16 mouse cellular contexts compared by ENCODE assay signal in the genomic region with DNA sequence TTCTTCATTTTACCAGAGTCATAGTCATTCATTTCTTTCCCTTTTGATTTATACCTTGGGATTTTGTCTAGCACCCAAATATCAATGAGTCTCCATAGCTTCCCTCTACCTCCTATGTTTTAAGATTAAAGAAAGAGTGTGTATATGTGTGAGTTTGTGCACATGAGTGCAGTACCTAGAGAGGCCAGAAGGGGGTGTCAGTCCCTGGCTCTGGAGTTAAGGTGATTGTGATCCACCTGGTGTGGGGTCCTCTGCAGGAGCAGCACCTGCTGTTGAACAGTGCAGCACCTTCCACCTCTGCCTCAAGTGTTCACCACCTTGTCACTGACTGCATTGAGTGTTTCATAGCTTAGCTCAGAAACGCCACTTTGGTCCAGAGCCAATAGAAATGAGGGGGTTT. TPM values are rescaled to one million over a fixed set of nuclear protein-coding genes. Genes with fewer than 3 reads are reported as not detected.
A peak's percentile ranks its signal among the peaks of the same experiment; 100 is the strongest.
DNase-seq lines count a peak whose midpoint lies in the region; ATAC-seq and TF ChIP-seq lines count a peak whose summit lies in the region.
"Had no signal": no experiment of that assay in that cellular context is flagged by ENCODE, and none has a peak within 500 bp of the region (broad histone marks: within the 10 kb centered on the region; RNA-seq: fewer than 3 reads in every experiment).

No protein-coding gene starts in this region.

- H3K9ac ChIP-seq in intestine, postnatal 0 days (ENCODE audit: low read depth, low read length) = no peak overlapping the region
- H3K9ac ChIP-seq in intestine, embryonic 16.5 days (ENCODE audit: low read depth, low read length) = no peak overlapping the region
- no peak overlapping the region for H3K9ac ChIP-seq in lung, postnatal 0 days (replicated peaks; ENCODE audit: low read depth)
- H3K9ac ChIP-seq: heart, embryonic 15.5 days; hindbrain, embryonic 15.5 days had no signal

- H3K4me3 ChIP-seq in intestine, postnatal 0 days (ENCODE audit: low read depth, low read length) = no peak overlapping the region
- no peak overlapping the region for H3K4me3 ChIP-seq in intestine, embryonic 16.5 days (ENCODE audit: low read length)
- H3K4me3 ChIP-seq in lung, postnatal 0 days (ENCODE audit: low read depth, low read length) = no peak overlapping the region
- no peak overlapping the region for H3K4me3 ChIP-seq in small intestine, adult 2 months (ENCODE audit: low read depth, low read length)
- H3K4me3 ChIP-seq: heart, embryonic 15.5 days; hindbrain, embryonic 15.5 days had no signal

- no peaks in the 10 kb centered on the region for H3K9me3 ChIP-seq in intestine, postnatal 0 days (ENCODE audit: control insufficient read depth)
- no peaks in the 10 kb centered on the region for H3K9me3 ChIP-seq in intestine, embryonic 16.5 days (ENCODE audit: control insufficient read depth, low read length)
- no peaks in the 10 kb centered on the region for H3K9me3 ChIP-seq in lung, postnatal 0 days (ENCODE audit: low read length)
- H3K9me3 ChIP-seq: heart, embryonic 15.5 days; hindbrain, embryonic 15.5 days had no signal

- no peak for TF ChIP-seq POLR2A in small intestine, adult 2 months (IDR thresholded peaks at IDR 0.05; ENCODE audit: low read depth, low read length)

- DNase-seq in lung, postnatal 0 days (ENCODE audit: low spot score) = no peak
- DNase-seq in lung, postnatal 10 days = no peak
- peak; percentile 33 for DNase-seq in ES-CJ7 (ENCODE audit: low read depth, low spot score)
- no peak for DNase-seq in natural killer cell, adult 2 months (ENCODE audit: low spot score in 2 of 2)
- no peak for DNase-seq in adrenal gland, postnatal 14 days
- DNase-seq: cerebellum, adult 9-11 months; layer of hippocampus, adult 9-11 months; lung, adult 18-20 months; right cerebral cortex, postnatal 14 days had no signal

- H3K27ac ChIP-seq in intestine, postnatal 0 days (ENCODE audit: low read depth, low read length) = no peak overlapping the region
- H3K27ac ChIP-seq in intestine, embryonic 16.5 days (ENCODE audit: low read length) = no peak overlapping the region
- H3K27ac ChIP-seq in lung, postnatal 0 days (ENCODE audit: low read length) = no peak overlapping the region
- no peak overlapping the region for H3K27ac ChIP-seq in small intestine, adult 2 months (ENCODE audit: insufficient read depth, low read depth, low read length)
- H3K27ac ChIP-seq: heart, embryonic 15.5 days; hindbrain, embryonic 15.5 days had no signal

- H3K4me2 ChIP-seq in intestine, postnatal 0 days (replicated peaks; ENCODE audit: low read depth) = no peak overlapping the region
- H3K4me2 ChIP-seq in intestine, embryonic 16.5 days (ENCODE audit: low read depth, low read length) = no peak overlapping the region
- no peak overlapping the region for H3K4me2 ChIP-seq in lung, postnatal 0 days (replicated peaks; ENCODE audit: low read depth, low read length)
- H3K4me2 ChIP-seq: heart, embryonic 15.5 days; hindbrain, embryonic 15.5 days had no signal

- peak; percentile 58 for TF ChIP-seq CTCF in intestine, postnatal 0 days (IDR thresholded peaks at IDR 0.05; ENCODE audit: low read depth)
- TF ChIP-seq CTCF in lung, postnatal 0 days (IDR thresholded peaks at IDR 0.05) = peak; percentile 49
- TF ChIP-seq CTCF in small intestine, adult 2 months (IDR thresholded peaks at IDR 0.05; ENCODE audit: extremely low read depth, insufficient read length, insufficient replicate concordance, low read depth, low read length) = peak; percentile 54; the same call in 1 of the 2 replicates

- TF ChIP-seq EP300 in lung, postnatal 0 days (IDR thresholded peaks at IDR 0.05) = no peak

- WGBS in intestine, postnatal 0 days = 92% methylated on average over 1 of the region's 1 CpGs
- 96% methylated on average over 1 of the region's 1 CpGs for WGBS in intestine, embryonic 16.5 days
- WGBS in lung, postnatal 0 days = 71% methylated on average over 1 of the region's 1 CpGs
- WGBS in small intestine, adult 2 months = 87% methylated on average over 1 of the region's 1 CpGs

- H3K4me1 ChIP-seq in intestine, postnatal 0 days (replicated peaks; ENCODE audit: control insufficient read depth, insufficient read depth, low read length) = no peaks in the 10 kb centered on the region
- H3K4me1 ChIP-seq in intestine, embryonic 16.5 days (ENCODE audit: control insufficient read depth, insufficient read depth, low read length) = no peaks in the 10 kb centered on the region
- H3K4me1 ChIP-seq in lung, postnatal 0 days (ENCODE audit: insufficient read depth, low read depth, low read length) = peaks cover 4% of the 10 kb centered on the region; the same call in 1 of the 2 replicates
- H3K4me1 ChIP-seq in small intestine, adult 2 months (ENCODE audit: control insufficient read depth, insufficient read depth, insufficient read length, low read length) = no peaks in the 10 kb centered on the region
- H3K4me1 ChIP-seq: hindbrain, embryonic 15.5 days had no signal

- ATAC-seq in intestine, postnatal 0 days = no peak
- ATAC-seq in intestine, embryonic 16.5 days = no peak
- no peak for ATAC-seq in lung, postnatal 0 days
- ATAC-seq: activated CD4-positive, CD25-positive, alpha-beta regulatory T cell, adult 4 months had no signal

- no peaks in the 10 kb centered on the region for H3K27me3 ChIP-seq in intestine, postnatal 0 days (replicated peaks; ENCODE audit: control insufficient read depth, insufficient read depth, low read length)
- H3K27me3 ChIP-seq in intestine, embryonic 16.5 days (replicated peaks; ENCODE audit: control insufficient read depth, insufficient read depth, low read length) = no peaks in the 10 kb centered on the region
- H3K27me3 ChIP-seq in lung, postnatal 0 days (replicated peaks; ENCODE audit: insufficient read depth, low read length) = no peaks in the 10 kb centered on the region
- H3K27me3 ChIP-seq in small intestine, adult 2 months (ENCODE audit: control insufficient read depth, insufficient read depth, low read length) = no peaks in the 10 kb centered on the region
- H3K27me3 ChIP-seq: heart, embryonic 15.5 days; hindbrain, embryonic 15.5 days had no signal

- peaks cover 19% of the 10 kb centered on the region for H3K36me3 ChIP-seq in intestine, postnatal 0 days (ENCODE audit: control insufficient read depth, insufficient read depth)
- H3K36me3 ChIP-seq in intestine, embryonic 16.5 days (ENCODE audit: control insufficient read depth, insufficient read depth, low read length) = peaks cover 7% of the 10 kb centered on the region
- 0 out of 2 replicates have a peak, but pooled peaks cover 4% of the 10 kb centered on the region for H3K36me3 ChIP-seq in lung, postnatal 0 days (ENCODE audit: insufficient read depth, low read length)
- peaks cover 7% of the 10 kb centered on the region; the same call in 1 of the 2 replicates for H3K36me3 ChIP-seq in small intestine, adult 2 months (ENCODE audit: control insufficient read depth, insufficient read depth, low read length)
- H3K36me3 ChIP-seq: G1E; hindbrain, embryonic 15.5 days had no signal

RNA-seq across cellular contexts. Expression of a gene that starts 23.8 kb away (rescaled TPM):
- 8.6 and 9.4 TPM in 2 replicates for polyA plus RNA-seq in intestine, postnatal 0 days (2015; fragmentation: Nextera tagmentation; extraction: Ambion mirVana)
- polyA plus RNA-seq in intestine, embryonic 16.5 days (2015; fragmentation: Nextera tagmentation; extraction: Ambion mirVana) = 17.1 and 18.2 TPM in 2 replicates
- polyA plus RNA-seq in lung, postnatal 0 days (2015; fragmentation: Nextera tagmentation; extraction: Ambion mirVana) = 14.4 and 17.3 TPM in 2 replicates
- polyA plus RNA-seq in small intestine, adult 2 months (2012; rRNA removed) = 2.2 and 2.8 TPM in 2 replicates
- 26.6 and 29.6 TPM in 2 replicates for total RNA-seq in adrenal gland, postnatal 14 days (2021)

RNA-seq across cellular contexts. Expression of a gene that starts 25.9 kb away (rescaled TPM):
- polyA plus RNA-seq in intestine, postnatal 0 days (2015; fragmentation: Nextera tagmentation; extraction: Ambion mirVana) = 16.1 and 17.2 TPM in 2 replicates
- 10.7 and 11.4 TPM in 2 replicates for polyA plus RNA-seq in intestine, embryonic 16.5 days (2015; fragmentation: Nextera tagmentation; extraction: Ambion mirVana)
- 13.4 and 14.0 TPM in 2 replicates for polyA plus RNA-seq in lung, postnatal 0 days (2015; fragmentation: Nextera tagmentation; extraction: Ambion mirVana)
- polyA plus RNA-seq in small intestine, adult 2 months (2012; rRNA removed) = 5.1 and 16.6 TPM in 2 replicates
- 19.5 and 19.8 TPM in 2 replicates for total RNA-seq in adrenal gland, postnatal 14 days (2021)
